Mouse (Mus musculus) bone marrow, adult 2 months (tissue): ENCODE results near the gene Atp1a2. TPM values are rescaled to one million over a fixed set of nuclear protein-coding genes. Genes with fewer than 3 reads are reported as not detected.

Source experiments
- H3K27ac ChIP-seq: fragments of 200-500 bp; 2 replicates; pipeline ENCODE4 v1.5.1; 2012; ENCODE audit warnings: low read depth, mild to moderate bottlenecking, control low read depth, inconsistent platforms, low read length; ENCODE audit not compliant: control insufficient read depth, poor library complexity, insufficient read depth
- H3K4me1 ChIP-seq: fragments of 200-500 bp; 2 replicates; pipeline ENCODE4 v1.6.1; 2011; ENCODE audit warnings: low read length; ENCODE audit not compliant: control insufficient read depth, insufficient read depth
- H3K4me3 ChIP-seq: fragments of 200-500 bp; replicated peaks from 2 replicates; pipeline ENCODE3; 2011; ENCODE audit warnings: mild to moderate bottlenecking, low read depth, low read length, control low read depth; ENCODE audit not compliant: control insufficient read depth
- CTCF ChIP-seq: fragments of 200-500 bp; IDR thresholded peaks from 2 replicates; pipeline ENCODE4 v1.5.1; 2011; ENCODE audit warnings: low read length, control low read depth; ENCODE audit not compliant: control insufficient read depth, insufficient read depth
- POLR2A ChIP-seq: fragments of 200-500 bp; IDR thresholded peaks from 2 replicates; pipeline ENCODE4 v1.6.1; 2011; ENCODE audit warnings: low read depth, mild to moderate bottlenecking, control low read depth, low read length, borderline replicate concordance; ENCODE audit not compliant: control insufficient read depth
- WGBS: fragments of 180-500 bp; shearing (Covaris S2); methylation state at CpG from one replicate; pipeline ENCODE4 v1.1.7; 2018; 5-methylcytosine and 5-hydroxymethylcytosine counted together
- polyA plus RNA-seq: library from polyadenylated mRNA; stranded (reverse); fragments of >200 nt; gene quantifications from 2 replicates; pipeline ENCODE4 v1.2.4, GENCODE M21; 2011; ENCODE audit warnings: low replicate concordance; ENCODE audit not compliant: missing spikeins, insufficient read depth, insufficient read length

The Atp1a2 gene
- polyA plus RNA-seq, 1 experiment = 2.9 TPM

GRCm38 (mm10) chr1:172311921-172312767, 14.3 kb upstream of the Atp1a2 start:
- Histone ChIP-seq H3K27ac (peak overlapping the region; percentile 83), H3K4me3 (peak overlapping the region; percentile 87), H3K4me1 (peaks cover 5% of the 10 kb centered on the region; the same call in 1 of the 2 replicates)
- WGBS = under 1% methylated on average over 51 of the region's 55 CpGs
- TF ChIP-seq POLR2A (peak; percentile 75; the same call in 1 of the 2 replicates), CTCF (no peak)

GRCm38 (mm10) chr1:172311248-172311906, 13.5 kb upstream of the Atp1a2 start:
- peak overlapping the region; percentile 83 for H3K27ac ChIP-seq
- H3K4me1 ChIP-seq = peaks cover 7% of the 10 kb centered on the region; the same call in 1 of the 2 replicates
- H3K4me3 ChIP-seq = peak overlapping the region; percentile 87
- WGBS = 0% methylated on average over 23 of the region's 23 CpGs
- TF ChIP-seq POLR2A (no peak), CTCF (0 out of 2 replicates have a peak, but pooled peaks have one; percentile 5)

GRCm38 (mm10) chr1:172309699-172310398, 12.0 kb upstream of the Atp1a2 start:
- TF ChIP-seq POLR2A (no peak), CTCF (peak; percentile 90)
- H3K4me3 ChIP-seq = peak overlapping the region; percentile 51
- H3K4me1 ChIP-seq = peaks cover 12% of the 10 kb centered on the region
- WGBS = under 1% methylated on average over 14 of the region's 14 CpGs
- peak overlapping the region; percentile 35 for H3K27ac ChIP-seq

- WGBS = 75% methylated on average over 1 of the region's 1 CpGs
- peaks cover 14% of the 10 kb centered on the region for H3K4me1 ChIP-seq
- TF ChIP-seq CTCF (no peak), POLR2A (no peak)
- H3K27ac ChIP-seq = no peak overlapping the region
- no peak overlapping the region for H3K4me3 ChIP-seq
These were observed 10.5 kb upstream of the Atp1a2 start for GRCm38 (mm10) chr1:172308409-172308808.

DNA sequence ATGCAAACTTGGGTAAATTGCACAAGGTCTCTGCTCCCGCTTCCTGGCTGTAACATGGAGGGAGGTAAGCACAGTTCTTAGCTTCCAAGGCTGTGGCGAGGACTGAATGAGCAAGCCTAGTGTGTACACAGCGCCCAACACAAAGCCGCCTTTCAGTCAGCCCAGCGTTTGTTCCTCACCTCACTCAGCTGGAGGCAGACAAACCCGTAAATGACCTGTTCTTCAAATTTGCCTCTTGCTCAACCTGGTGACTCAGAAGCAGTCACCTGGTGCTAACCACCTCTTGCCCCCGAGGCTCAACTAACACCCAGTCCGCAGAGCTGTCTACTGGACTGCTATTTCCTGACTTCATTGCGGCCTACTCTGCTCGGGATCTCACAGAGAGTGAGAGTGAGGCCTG, 10.1 kb upstream of the Atp1a2 start:
- WGBS = 52% methylated on average over 10 of the region's 10 CpGs
- no peak overlapping the region for H3K4me3 ChIP-seq
- no peak overlapping the region for H3K27ac ChIP-seq
- no peak for TF ChIP-seq POLR2A
- no peak for TF ChIP-seq CTCF
- peaks cover 11% of the 10 kb centered on the region for H3K4me1 ChIP-seq

- peaks cover 11% of the 10 kb centered on the region for H3K4me1 ChIP-seq
These were observed 9.0 kb upstream of the Atp1a2 start for GRCm38 (mm10) chr1:172306885-172307284.

GRCm38 (mm10) chr1:172306196-172306595, 8.3 kb upstream of the Atp1a2 start:
- 8% methylated on average over 4 of the region's 4 CpGs for WGBS
- H3K4me1 ChIP-seq = peaks cover 11% of the 10 kb centered on the region
- TF ChIP-seq POLR2A = no peak
- no peak for TF ChIP-seq CTCF
- no peak overlapping the region for H3K27ac ChIP-seq
- H3K4me3 ChIP-seq = no peak overlapping the region

More at GRCm38 (mm10) chr1:172306885-172307284, 9.0 kb upstream of the Atp1a2 start:
- TF ChIP-seq POLR2A (no peak), CTCF (no peak)
- no peak overlapping the region for H3K4me3 ChIP-seq
- H3K27ac ChIP-seq = no peak overlapping the region
- 66% methylated on average over 6 of the region's 6 CpGs for WGBS

GRCm38 (mm10) chr1:172305635-172306034, 7.8 kb upstream of the Atp1a2 start:
- Histone ChIP-seq H3K4me3 (no peak overlapping the region), H3K27ac (no peak overlapping the region), H3K4me1 (peaks cover 11% of the 10 kb centered on the region)
- TF ChIP-seq POLR2A (no peak), CTCF (peak; percentile 37; the same call in 1 of the 2 replicates)
- WGBS = 56% methylated on average over 3 of the region's 3 CpGs
